Mouse (Mus musculus): ENCODE measurements around the gene Il17rc.

DNA sequence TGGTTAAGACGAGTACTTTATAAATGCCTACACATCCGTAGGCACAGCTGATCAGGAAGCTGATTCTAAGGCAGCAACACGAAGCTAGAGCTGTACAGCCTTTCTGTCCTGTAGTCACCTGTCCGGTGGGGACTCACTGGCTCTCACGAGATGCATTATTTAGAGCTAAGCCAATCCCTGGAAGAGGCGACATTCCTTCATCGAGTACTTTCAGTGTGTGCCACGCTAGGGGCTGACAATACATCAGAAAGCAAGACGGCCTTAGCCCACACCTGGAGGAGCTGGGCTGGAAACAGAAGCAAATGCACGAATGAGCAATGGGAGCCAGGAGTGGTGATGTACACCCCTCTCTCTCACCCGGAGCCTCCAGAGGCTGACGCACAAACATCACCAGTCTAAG, 34.1 kb upstream of the Il17rc start:
- no peak for TF ChIP-seq CTCF (IDR thresholded peaks at IDR 0.05; ENCODE audit: low read depth, low read length)
- no peak for TF ChIP-seq POLR2A (IDR thresholded peaks at IDR 0.05; ENCODE audit: extremely low read depth, insufficient read depth, low read length)

All from liver, adult 2 months (tissue).